Mouse (Mus musculus) hindbrain, embryonic 13.5 days (tissue): ENCODE measurements at regions not wholly inside any gene's neighbourhood (a gene's known extent, or its start where the extent isn't known, plus 50 kb on each side); places are given as distances from the start of the nearest gene placed in this dataset.

Experiments
- ATAC-seq: fragments of 200-750 bp; cut with Nextera tagmentation; 2 replicates; pipeline ENCODE4 v1.8.0; 2017; ENCODE audit warnings: moderate TSS enrichment; ENCODE audit not compliant: low FRiP score
- H3K27ac ChIP-seq: fragments of 300-500 bp; sonication (generic); 2 replicates; pipeline ENCODE4 v1.5.1; 2015; ENCODE audit warnings: inconsistent platforms, mild to moderate bottlenecking, moderate library complexity
- H3K27me3 ChIP-seq: fragments of 300-500 bp; sonication (generic); 2 replicates; pipeline ENCODE4 v1.6.1; 2015; ENCODE audit warnings: mild to moderate bottlenecking, inconsistent platforms
- H3K36me3 ChIP-seq: fragments of 300-500 bp; sonication (generic); 2 replicates; pipeline ENCODE4 v1.6.1; 2015; ENCODE audit warnings: mild to moderate bottlenecking, inconsistent platforms
- H3K4me1 ChIP-seq: fragments of 300-500 bp; sonication (generic); replicated peaks from 2 replicates; pipeline ENCODE4 v1.6.1; 2015; ENCODE audit warnings: inconsistent platforms
- H3K4me2 ChIP-seq: fragments of 300-500 bp; sonication (generic); 2 replicates; pipeline ENCODE4 v1.6.1; 2015; ENCODE audit warnings: inconsistent platforms, mild to moderate bottlenecking, moderate library complexity
- H3K4me3 ChIP-seq: fragments of 300-500 bp; sonication (generic); 2 replicates; pipeline ENCODE4 v1.5.1; 2015; ENCODE audit warnings: mild to moderate bottlenecking, inconsistent platforms
- H3K9ac ChIP-seq: fragments of 300-500 bp; sonication (generic); 2 replicates; pipeline ENCODE4 v1.6.1; 2015; ENCODE audit warnings: mild to moderate bottlenecking, inconsistent platforms
- H3K9me3 ChIP-seq: fragments of 300-500 bp; sonication (generic); 2 replicates; pipeline ENCODE4 v1.6.1; 2016; ENCODE audit warnings: inconsistent platforms
- WGBS: fragments of 180-500 bp; shearing (Covaris S2); methylation state at CpG from one replicate; pipeline ENCODE4 v1.1.7; 2015; 5-methylcytosine and 5-hydroxymethylcytosine counted together

GRCm38 (mm10) chr1:186540070-186540469 lies 165.7 kb downstream of the Tgfb2 start:
- H3K9ac ChIP-seq = no peak overlapping the region
- H3K4me3 ChIP-seq = no peak overlapping the region
- no peaks in the 10 kb centered on the region for H3K36me3 ChIP-seq
- no peak overlapping the region for H3K4me2 ChIP-seq
- ATAC-seq = no peak
- no peaks in the 10 kb centered on the region for H3K27me3 ChIP-seq
- no peak overlapping the region for H3K27ac ChIP-seq
- WGBS = 86% methylated on average over 2 of the region's 2 CpGs
- H3K9me3 ChIP-seq = 0 out of 2 replicates have a peak, but pooled peaks cover 5% of the 10 kb centered on the region
- no peaks in the 10 kb centered on the region for H3K4me1 ChIP-seq

DNA sequence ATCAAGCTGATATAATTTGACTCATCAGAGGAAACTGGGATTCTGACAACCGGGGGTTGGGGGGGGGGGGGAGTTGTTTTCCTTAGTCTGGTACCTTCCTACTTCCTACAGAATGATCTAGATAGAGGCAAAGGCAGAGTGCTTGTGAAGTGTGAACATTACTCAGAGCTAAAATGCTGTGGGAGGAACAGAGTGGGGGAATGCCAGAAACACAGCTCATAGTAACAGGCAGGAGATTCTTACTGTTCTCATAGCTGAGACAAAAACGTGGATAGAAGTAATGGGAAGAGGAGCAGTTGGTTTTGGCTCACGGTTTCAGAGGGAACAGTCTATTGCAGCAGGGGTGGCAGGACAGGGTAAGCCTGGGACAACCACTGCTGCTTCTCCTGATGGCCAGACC lies 167.6 kb downstream of the Tgfb2 start:
- no peak overlapping the region for H3K4me3 ChIP-seq
- 0 out of 2 replicates have a peak, but pooled peaks cover 5% of the 10 kb centered on the region for H3K9me3 ChIP-seq
- no peak overlapping the region for H3K27ac ChIP-seq
- no peaks in the 10 kb centered on the region for H3K4me1 ChIP-seq
- no peak overlapping the region for H3K4me2 ChIP-seq
- no peaks in the 10 kb centered on the region for H3K36me3 ChIP-seq
- no peak for ATAC-seq
- no peaks in the 10 kb centered on the region for H3K27me3 ChIP-seq
- H3K9ac ChIP-seq = no peak overlapping the region
- WGBS = 83% methylated on average over 3 of the region's 3 CpGs

DNA sequence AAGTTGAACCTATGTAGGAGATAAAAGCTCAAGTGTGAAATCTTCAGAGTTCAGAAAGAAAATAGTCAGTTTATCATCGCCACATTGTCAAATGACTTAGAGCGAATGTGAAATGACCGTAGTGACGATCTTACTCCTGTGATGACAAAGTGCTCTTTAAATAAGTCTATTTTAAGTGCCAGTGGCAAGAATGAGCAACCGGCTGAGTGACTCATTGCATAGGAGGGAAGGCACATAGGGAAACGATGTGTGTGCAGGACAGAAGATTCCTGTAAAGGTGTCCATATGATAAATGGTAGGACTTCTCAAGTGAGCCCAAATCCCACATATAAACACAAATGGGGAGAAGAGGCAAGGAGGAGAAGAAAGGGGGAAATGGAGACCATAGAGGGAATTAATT lies 189.8 kb downstream of the Tgfb2 start:
- no peak overlapping the region for H3K9ac ChIP-seq
- no peak for ATAC-seq
- 89% methylated on average over 6 of the region's 6 CpGs for WGBS
- no peaks in the 10 kb centered on the region for H3K9me3 ChIP-seq
- no peaks in the 10 kb centered on the region for H3K27me3 ChIP-seq
- no peak overlapping the region for H3K4me2 ChIP-seq
- H3K4me1 ChIP-seq = no peaks in the 10 kb centered on the region
- H3K4me3 ChIP-seq = no peak overlapping the region
- no peak overlapping the region for H3K27ac ChIP-seq
- no peaks in the 10 kb centered on the region for H3K36me3 ChIP-seq

- Histone ChIP-seq H3K36me3 (no peaks in the 10 kb centered on the region), H3K4me2 (no peak overlapping the region), H3K27ac (no peak overlapping the region), H3K9me3 (no peaks in the 10 kb centered on the region), H3K9ac (no peak overlapping the region), H3K4me3 (no peak overlapping the region), H3K4me1 (no peaks in the 10 kb centered on the region), H3K27me3 (no peaks in the 10 kb centered on the region)
- no peak for ATAC-seq
- 75% methylated on average over 2 of the region's 2 CpGs for WGBS
Observed at GRCm38 (mm10) chr1:186515071-186515470, 190.7 kb downstream of the Tgfb2 start.

DNA sequence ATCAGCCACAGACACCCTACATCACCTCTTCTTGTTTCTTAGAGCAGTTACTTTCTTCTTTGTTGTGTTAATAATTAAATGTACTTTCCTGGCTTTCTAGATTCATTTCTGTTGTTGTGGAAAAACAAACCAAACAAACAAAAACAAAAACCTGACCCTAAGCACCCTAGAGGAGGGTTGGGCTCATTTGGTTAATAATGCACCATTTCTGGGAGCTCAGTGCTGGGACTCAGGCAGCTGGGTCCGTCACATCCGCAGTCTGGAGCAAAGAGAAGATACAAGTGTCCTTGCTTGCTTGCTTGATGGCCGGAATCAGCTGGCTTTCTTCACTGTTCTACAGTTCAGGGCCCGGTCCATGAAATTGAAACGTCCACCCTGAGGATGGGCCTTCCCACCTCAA lies 191.9 kb downstream of the Tgfb2 start:
- no peak for ATAC-seq

DNA sequence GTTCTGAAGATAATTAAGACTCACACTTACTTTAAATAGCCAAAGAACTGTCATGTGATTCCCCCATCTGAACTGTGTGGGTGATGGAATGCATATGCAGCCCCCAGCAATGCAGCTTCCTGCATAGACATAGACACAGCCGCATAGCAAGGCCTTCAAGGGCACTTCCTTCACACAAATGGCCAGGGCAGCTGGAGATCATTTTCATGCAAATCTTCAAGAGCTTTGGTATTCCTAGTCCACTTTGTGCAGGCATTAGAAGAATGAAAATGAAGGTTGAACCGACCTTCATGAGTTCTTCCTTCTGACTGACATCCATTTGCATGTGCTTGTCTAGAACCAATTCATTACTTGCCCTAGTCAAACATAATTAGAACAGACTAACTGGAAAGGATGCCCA lies 195.3 kb downstream of the Tgfb2 start:
- H3K36me3 ChIP-seq = no peaks in the 10 kb centered on the region
- no peaks in the 10 kb centered on the region for H3K9me3 ChIP-seq
- H3K4me2 ChIP-seq = no peak overlapping the region
- H3K9ac ChIP-seq = no peak overlapping the region
- H3K27ac ChIP-seq = no peak overlapping the region
- no peak overlapping the region for H3K4me3 ChIP-seq
- ATAC-seq = no peak
- H3K4me1 ChIP-seq = no peaks in the 10 kb centered on the region
- whole genome bisulfite sequencing = 29% methylated on average over 2 of the region's 2 CpGs
- no peaks in the 10 kb centered on the region for H3K27me3 ChIP-seq

More for the DNA sequence above, 191.9 kb downstream of the Tgfb2 start:
- H3K36me3 ChIP-seq = no peaks in the 10 kb centered on the region
- H3K9ac ChIP-seq = no peak overlapping the region
- H3K4me3 ChIP-seq = no peak overlapping the region
- no peaks in the 10 kb centered on the region for H3K9me3 ChIP-seq
- WGBS = 56% methylated on average over 5 of the region's 5 CpGs
- no peaks in the 10 kb centered on the region for H3K4me1 ChIP-seq
- H3K27me3 ChIP-seq = no peaks in the 10 kb centered on the region
- H3K4me2 ChIP-seq = no peak overlapping the region
- H3K27ac ChIP-seq = no peak overlapping the region

DNA sequence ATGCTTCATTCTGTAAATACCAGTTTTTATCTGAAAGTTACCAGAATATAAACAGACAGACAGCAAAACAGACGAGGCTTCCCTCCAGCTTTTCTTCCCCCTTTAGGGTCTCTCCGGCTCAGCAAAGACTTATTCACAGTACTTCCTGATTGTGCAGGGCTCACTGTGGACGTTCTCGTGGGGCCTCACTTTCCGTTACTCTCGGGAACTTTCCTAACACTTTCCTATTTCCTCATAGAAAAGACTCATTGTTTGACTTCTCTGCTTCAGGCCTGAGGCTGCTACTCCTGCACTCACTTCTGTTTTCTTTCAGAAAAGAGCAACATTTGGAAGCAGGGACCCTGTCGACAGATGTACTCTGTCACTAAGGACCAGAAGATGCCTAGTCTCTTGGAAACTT lies 197.4 kb downstream of the Tgfb2 start:
- H3K4me3 ChIP-seq = no peak overlapping the region
- H3K27ac ChIP-seq = no peak overlapping the region
- no peaks in the 10 kb centered on the region for H3K4me1 ChIP-seq
- ATAC-seq = no peak
- H3K9me3 ChIP-seq = no peaks in the 10 kb centered on the region
- no peak overlapping the region for H3K9ac ChIP-seq
- no peaks in the 10 kb centered on the region for H3K27me3 ChIP-seq
- no peak overlapping the region for H3K4me2 ChIP-seq
- WGBS = 62% methylated on average over 7 of the region's 7 CpGs
- H3K36me3 ChIP-seq = no peaks in the 10 kb centered on the region

- H3K4me1 ChIP-seq = no peaks in the 10 kb centered on the region
- no peaks in the 10 kb centered on the region for H3K27me3 ChIP-seq
- 81% methylated on average over 8 of the region's 8 CpGs for WGBS
- no peak overlapping the region for H3K4me2 ChIP-seq
- no peak overlapping the region for H3K9ac ChIP-seq
- no peak for ATAC-seq
- no peak overlapping the region for H3K27ac ChIP-seq
- H3K9me3 ChIP-seq = no peaks in the 10 kb centered on the region
- H3K36me3 ChIP-seq = no peaks in the 10 kb centered on the region
- no peak overlapping the region for H3K4me3 ChIP-seq
Observed at GRCm38 (mm10) chr1:186507956-186508355, 197.8 kb downstream of the Tgfb2 start.

DNA sequence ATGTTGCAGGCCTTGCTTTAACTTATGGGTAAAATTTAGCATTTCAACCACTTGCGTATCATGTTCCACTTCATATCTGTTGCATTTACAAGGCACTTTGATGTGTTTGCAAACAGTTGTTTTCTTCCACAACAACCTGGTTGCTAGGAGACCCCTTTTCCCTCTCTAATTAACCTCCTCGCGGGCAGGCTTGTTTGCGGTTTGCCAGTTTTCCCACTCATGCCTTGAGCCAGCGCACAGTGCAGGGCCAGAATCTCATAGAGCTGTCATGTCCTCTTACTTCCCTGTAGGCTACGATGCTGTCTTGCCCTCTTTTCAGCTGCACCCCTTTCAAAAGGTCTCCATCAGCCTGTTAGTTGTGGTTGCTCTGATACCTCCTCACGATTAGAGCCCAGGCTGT lies 199.3 kb downstream of the Tgfb2 start:
- Histone ChIP-seq H3K4me2 (no peak overlapping the region), H3K27ac (no peak overlapping the region), H3K9ac (no peak overlapping the region), H3K4me3 (no peak overlapping the region), H3K9me3 (no peaks in the 10 kb centered on the region), H3K36me3 (no peaks in the 10 kb centered on the region), H3K4me1 (no peaks in the 10 kb centered on the region), H3K27me3 (no peaks in the 10 kb centered on the region)
- ATAC-seq = no peak
- 70% methylated on average over 7 of the region's 7 CpGs for WGBS

- WGBS = 73% methylated on average over 1 of the region's 1 CpGs
Observed at GRCm38 (mm10) chr1:186505912-186506311, 199.9 kb downstream of the Tgfb2 start.

DNA sequence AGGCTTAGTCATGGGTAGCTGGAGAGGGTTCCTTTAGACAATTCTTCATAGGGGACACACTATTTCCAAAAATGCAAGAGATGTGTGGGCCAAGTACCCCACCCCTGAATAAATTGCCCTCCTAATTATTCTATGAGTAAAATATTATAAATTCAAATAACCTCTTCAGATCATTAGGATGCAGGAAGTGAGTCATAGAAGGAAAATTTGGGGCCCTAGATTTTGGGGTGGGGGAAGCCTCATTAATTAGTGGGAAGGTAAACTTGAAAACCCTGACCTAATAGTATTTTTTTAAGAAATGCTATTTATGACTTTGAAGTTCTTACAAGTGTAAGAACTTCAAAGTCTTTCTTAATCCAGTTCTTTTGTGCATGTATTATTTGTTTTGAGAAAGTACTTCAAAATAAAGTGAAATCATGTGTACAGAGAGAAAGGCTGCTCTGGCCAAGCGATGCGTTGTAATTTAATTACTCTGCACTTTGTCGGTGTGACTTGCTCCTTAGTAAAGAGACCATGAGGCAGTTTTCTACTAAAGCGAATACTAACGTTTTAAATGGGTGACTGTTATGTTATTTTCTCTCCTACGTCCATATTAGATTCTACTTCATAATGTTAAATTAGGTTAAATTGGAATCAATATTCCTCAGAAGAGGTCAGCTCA lies 200.6 kb downstream of the Tgfb2 start:
- no peak overlapping the region for H3K4me2 ChIP-seq
- H3K9ac ChIP-seq = no peak overlapping the region
- H3K36me3 ChIP-seq = no peaks in the 10 kb centered on the region
- no peak for ATAC-seq
- H3K4me3 ChIP-seq = no peak overlapping the region
- H3K4me1 ChIP-seq = no peaks in the 10 kb centered on the region
- H3K27ac ChIP-seq = no peak overlapping the region
- H3K27me3 ChIP-seq = no peaks in the 10 kb centered on the region
- no peaks in the 10 kb centered on the region for H3K9me3 ChIP-seq
- WGBS = 78% methylated on average over 6 of the region's 6 CpGs

More at GRCm38 (mm10) chr1:186505912-186506311, 199.9 kb downstream of the Tgfb2 start:
- Histone ChIP-seq H3K4me2 (no peak overlapping the region), H3K36me3 (no peaks in the 10 kb centered on the region), H3K27ac (no peak overlapping the region), H3K4me3 (no peak overlapping the region), H3K4me1 (no peaks in the 10 kb centered on the region), H3K27me3 (no peaks in the 10 kb centered on the region), H3K9ac (no peak overlapping the region), H3K9me3 (no peaks in the 10 kb centered on the region)
- ATAC-seq = no peak

DNA sequence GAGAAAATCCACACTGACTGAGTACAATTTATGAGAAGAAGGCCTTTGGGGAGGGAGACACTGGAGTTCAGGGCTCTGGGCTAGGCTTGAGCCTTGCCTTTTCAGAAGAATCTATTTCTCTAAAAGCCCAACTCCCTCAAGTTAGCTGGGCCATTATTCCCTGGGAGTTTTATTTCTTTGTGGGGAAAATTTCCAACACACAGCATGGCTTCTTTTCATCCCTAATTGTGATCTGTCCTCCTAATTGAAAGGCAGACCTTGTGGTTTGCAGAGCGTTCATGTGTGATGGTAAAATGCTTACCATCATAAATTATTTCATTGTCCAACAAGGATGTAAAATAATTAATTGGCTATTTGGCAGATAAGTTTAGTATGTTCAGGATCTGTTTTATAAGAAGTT lies 204.1 kb downstream of the Tgfb2 start:
- no peaks in the 10 kb centered on the region for H3K36me3 ChIP-seq
- H3K4me2 ChIP-seq = no peak overlapping the region
- no peaks in the 10 kb centered on the region for H3K4me1 ChIP-seq
- no peak for ATAC-seq
- H3K9ac ChIP-seq = no peak overlapping the region
- H3K4me3 ChIP-seq = no peak overlapping the region
- H3K27ac ChIP-seq = no peak overlapping the region
- H3K9me3 ChIP-seq = no peaks in the 10 kb centered on the region
- H3K27me3 ChIP-seq = no peaks in the 10 kb centered on the region
- WGBS = 62% methylated on average over 1 of the region's 1 CpGs

GRCm38 (mm10) chr1:186497872-186498271 lies 207.9 kb downstream of the Tgfb2 start:
- H3K4me2 ChIP-seq = no peak overlapping the region
- no peaks in the 10 kb centered on the region for H3K36me3 ChIP-seq
- no peak for ATAC-seq
- WGBS = 72% methylated on average over 1 of the region's 1 CpGs
- H3K27me3 ChIP-seq = no peaks in the 10 kb centered on the region
- no peaks in the 10 kb centered on the region for H3K4me1 ChIP-seq
- no peak overlapping the region for H3K9ac ChIP-seq
- H3K27ac ChIP-seq = no peak overlapping the region
- H3K9me3 ChIP-seq = no peaks in the 10 kb centered on the region
- no peak overlapping the region for H3K4me3 ChIP-seq
